Mouse (Mus musculus) cortical plate, adult 2 months (tissue): ENCODE measurements around the gene H2afy2. TPM values are rescaled to one million over a fixed set of nuclear protein-coding genes. Genes with fewer than 3 reads are reported as not detected.

Source experiments
- H3K27ac ChIP-seq: fragments of 200-500 bp; 2 replicates; pipeline ENCODE4 v1.5.1; 2012; ENCODE audit warnings: low read length, control low read depth, inconsistent platforms; ENCODE audit not compliant: insufficient read depth
- H3K4me1 ChIP-seq: fragments of 200-500 bp; 2 replicates; pipeline ENCODE4 v1.6.1; 2011; ENCODE audit warnings: low read length; ENCODE audit not compliant: control insufficient read depth, insufficient read depth
- H3K4me3 ChIP-seq: fragments of 200-500 bp; 2 replicates; pipeline ENCODE4 v1.5.1; 2011; ENCODE audit warnings: mild to moderate bottlenecking, low read length, control low read depth; ENCODE audit not compliant: insufficient read depth
- CTCF ChIP-seq: fragments of 200-500 bp; IDR thresholded peaks from 2 replicates; pipeline ENCODE4 v1.5.1; 2011; ENCODE audit warnings: mild to moderate bottlenecking, control low read depth, low read length; ENCODE audit not compliant: insufficient read depth; ENCODE audit errors: extremely low read depth
- POLR2A ChIP-seq: fragments of 200-500 bp; IDR thresholded peaks from 2 replicates; pipeline ENCODE4 v1.6.1; 2011; ENCODE audit warnings: mild to moderate bottlenecking, low read length, control low read depth; ENCODE audit not compliant: insufficient read depth; ENCODE audit errors: extremely low read depth
- polyA plus RNA-seq: library from polyadenylated mRNA; depleted of rRNA; stranded (reverse); fragments of >200 nt; gene quantifications from 2 replicates; pipeline ENCODE4 v1.2.3, GENCODE M21; 2012; rRNA removed

H2afy2 gene
- polyA plus RNA-seq, 1 experiment: 17.9 TPM

GRCm38 (mm10) chr10:61695703-61696559 is 88.0 kb downstream of the H2afy2 start:
- Histone ChIP-seq H3K4me3 (peak overlapping the region; percentile 62), H3K4me1 (peaks cover 9% of the 10 kb centered on the region), H3K27ac (no peak overlapping the region)
- TF ChIP-seq CTCF (no peak), POLR2A (no peak)

- TF ChIP-seq POLR2A: peak; percentile 74; the same call in 1 of the 2 replicates
- TF ChIP-seq CTCF: no peak
Measured at GRCm38 (mm10) chr10:61694870-61695670, 88.9 kb downstream of the H2afy2 start, which contains the start of gene Tysnd1. TSS of gene Tysnd1 (plus strand) at chr10:61695514.

GRCm38 (mm10) chr10:61693563-61693962 is 90.4 kb downstream of the H2afy2 start:
- no peak overlapping the region for H3K4me3 ChIP-seq
- TF ChIP-seq CTCF: no peak
- no peak for TF ChIP-seq POLR2A
- H3K27ac ChIP-seq: no peak overlapping the region
- H3K4me1 ChIP-seq: peaks cover 9% of the 10 kb centered on the region

More at GRCm38 (mm10) chr10:61694870-61695670, 88.9 kb downstream of the H2afy2 start, which contains the start of gene Tysnd1:
- Histone ChIP-seq H3K27ac (peak within 1 kb of the TSS; percentile 49; the same call in 1 of the 2 replicates), H3K4me1 (peaks cover 9% of the 10 kb centered on the region), H3K4me3 (peak within 1 kb of the TSS; percentile 62)

GRCm38 (mm10) chr10:61689405-61689804 is 94.5 kb downstream of the H2afy2 start:
- H3K4me1 ChIP-seq: no peaks in the 10 kb centered on the region
- H3K4me3 ChIP-seq: no peak overlapping the region
- H3K27ac ChIP-seq: no peak overlapping the region
- TF ChIP-seq CTCF: no peak
- TF ChIP-seq POLR2A: no peak

Other genes starting within 250 kb of the H2afy2 start
- gene Npffr1, start 188.7 kb downstream of the H2afy2 start, polyA plus RNA-seq: 0.35 and 0.57 TPM in 2 replicates
- gene Ppa1, start 135.6 kb downstream of the H2afy2 start, polyA plus RNA-seq: 98.7 and 108 TPM in 2 replicates
- gene Sar1a, start 103.8 kb downstream of the H2afy2 start, polyA plus RNA-seq: 106 and 108 TPM in 2 replicates
- gene Tysnd1, start 88.6 kb downstream of the H2afy2 start, polyA plus RNA-seq: 23.6 and 25.5 TPM in 2 replicates
- gene Aifm2, start 68.9 kb downstream of the H2afy2 start, polyA plus RNA-seq: 8.7 and 10.6 TPM in 2 replicates
- gene Col13a1, start 195.0 kb upstream of the H2afy2 start, polyA plus RNA-seq: 0.98 and 1.1 TPM in 2 replicates